Mouse (Mus musculus) liver, embryonic 15.5 days (tissue): ENCODE data around the gene Nckap5. TPM values are rescaled to one million over a fixed set of nuclear protein-coding genes. Genes with fewer than 3 reads are reported as not detected.

Source experiments
- ATAC-seq: fragments of 200-750 bp; cut with Nextera tagmentation; 2 replicates; pipeline ENCODE4 v1.8.0; 2017; ENCODE audit warnings: moderate number of reproducible peaks, mild to moderate bottlenecking, moderate library complexity; ENCODE audit not compliant: insufficient read depth
- H3K27ac ChIP-seq: fragments of 300-500 bp; sonication (generic); replicated peaks from 2 replicates; pipeline ENCODE4 v1.5.1; 2015; ENCODE audit warnings: mild to moderate bottlenecking, inconsistent platforms
- H3K27me3 ChIP-seq: fragments of 300-500 bp; sonication (generic); 2 replicates; pipeline ENCODE4 v1.6.1; 2015; ENCODE audit warnings: mild to moderate bottlenecking, inconsistent platforms
- H3K36me3 ChIP-seq: fragments of 300-500 bp; sonication (generic); replicated peaks from 2 replicates; pipeline ENCODE4 v1.6.1; 2015; ENCODE audit warnings: moderate library complexity, mild to moderate bottlenecking, inconsistent platforms
- H3K4me1 ChIP-seq: fragments of 300-500 bp; sonication (generic); replicated peaks from 2 replicates; pipeline ENCODE4 v1.6.1; 2015; ENCODE audit warnings: inconsistent platforms
- H3K4me2 ChIP-seq: fragments of 300-500 bp; sonication (generic); 2 replicates; pipeline ENCODE4 v1.6.1; 2015; ENCODE audit warnings: moderate library complexity, mild to moderate bottlenecking, inconsistent platforms
- H3K4me3 ChIP-seq: fragments of 300-500 bp; sonication (generic); replicated peaks from 2 replicates; pipeline ENCODE4 v1.5.1; 2015; ENCODE audit warnings: mild to moderate bottlenecking, inconsistent platforms
- H3K9ac ChIP-seq: fragments of 300-500 bp; sonication (generic); 2 replicates; pipeline ENCODE4 v1.6.1; 2015; ENCODE audit warnings: moderate library complexity, mild to moderate bottlenecking, inconsistent platforms
- H3K9me3 ChIP-seq: fragments of 300-500 bp; sonication (generic); replicated peaks from 2 replicates; pipeline ENCODE4 v1.6.1; 2016; ENCODE audit warnings: inconsistent platforms
- WGBS: fragments of 180-500 bp; shearing (Covaris S2); methylation state at CpG from one replicate; pipeline ENCODE4 v1.1.7; 2015; ENCODE audit warnings: mixed read lengths; ENCODE audit not compliant: insufficient replicate concordance; 5-methylcytosine and 5-hydroxymethylcytosine counted together
- polyA plus RNA-seq: library from polyadenylated mRNA; unstranded; fragments of >200 nt; fragmentation: Nextera tagmentation; extraction: Ambion mirVana; gene quantifications from 2 replicates; pipeline ENCODE4 v1.2.1, GENCODE M21; 2015

The Nckap5 gene
- polyA plus RNA-seq, 1 experiment from 2014 or later, result 0.99 TPM

DNA sequence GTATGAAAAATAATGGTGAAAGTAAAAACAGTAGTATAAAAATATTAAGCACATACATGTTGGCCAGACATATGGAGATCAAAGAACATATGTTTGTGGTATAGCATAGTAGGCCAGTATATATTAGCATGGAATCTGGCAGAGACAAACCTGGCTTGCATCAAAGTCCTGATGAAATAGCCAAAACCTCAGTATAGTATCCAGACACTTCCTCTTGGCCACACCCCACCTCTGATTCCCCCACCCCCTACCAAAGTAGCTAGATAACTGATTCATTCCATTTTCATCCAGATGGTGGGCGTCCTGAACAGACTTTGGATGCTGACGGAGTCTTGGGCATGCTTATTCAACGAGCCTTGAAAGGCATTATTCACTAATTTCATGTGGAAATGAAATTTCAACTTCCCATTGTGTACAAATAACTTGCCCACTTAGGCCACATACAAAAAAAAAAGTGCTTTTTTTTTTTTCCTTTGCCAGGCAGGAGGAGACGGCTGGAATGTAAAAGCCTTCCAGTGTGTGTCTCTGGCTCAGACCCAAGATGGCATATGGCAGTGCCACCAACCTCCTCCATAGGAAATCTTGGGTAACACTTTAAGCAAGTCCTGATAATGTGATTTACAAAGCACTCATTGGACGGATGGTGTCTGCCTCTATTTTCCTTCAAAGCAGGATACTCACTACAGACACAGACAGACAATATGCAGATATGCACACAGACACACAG, 360.6 kb downstream of the Nckap5 start:
- no peaks in the 10 kb centered on the region for H3K9me3 ChIP-seq
- ATAC-seq, result no peak
- no peak overlapping the region for H3K4me2 ChIP-seq
- 48% methylated on average over 5 of the region's 5 CpGs for WGBS
- H3K27me3 ChIP-seq, result no peaks in the 10 kb centered on the region
- H3K36me3 ChIP-seq, result no peaks in the 10 kb centered on the region
- H3K27ac ChIP-seq, result no peak overlapping the region
- no peak overlapping the region for H3K9ac ChIP-seq
- no peaks in the 10 kb centered on the region for H3K4me1 ChIP-seq
- H3K4me3 ChIP-seq, result no peak overlapping the region

DNA sequence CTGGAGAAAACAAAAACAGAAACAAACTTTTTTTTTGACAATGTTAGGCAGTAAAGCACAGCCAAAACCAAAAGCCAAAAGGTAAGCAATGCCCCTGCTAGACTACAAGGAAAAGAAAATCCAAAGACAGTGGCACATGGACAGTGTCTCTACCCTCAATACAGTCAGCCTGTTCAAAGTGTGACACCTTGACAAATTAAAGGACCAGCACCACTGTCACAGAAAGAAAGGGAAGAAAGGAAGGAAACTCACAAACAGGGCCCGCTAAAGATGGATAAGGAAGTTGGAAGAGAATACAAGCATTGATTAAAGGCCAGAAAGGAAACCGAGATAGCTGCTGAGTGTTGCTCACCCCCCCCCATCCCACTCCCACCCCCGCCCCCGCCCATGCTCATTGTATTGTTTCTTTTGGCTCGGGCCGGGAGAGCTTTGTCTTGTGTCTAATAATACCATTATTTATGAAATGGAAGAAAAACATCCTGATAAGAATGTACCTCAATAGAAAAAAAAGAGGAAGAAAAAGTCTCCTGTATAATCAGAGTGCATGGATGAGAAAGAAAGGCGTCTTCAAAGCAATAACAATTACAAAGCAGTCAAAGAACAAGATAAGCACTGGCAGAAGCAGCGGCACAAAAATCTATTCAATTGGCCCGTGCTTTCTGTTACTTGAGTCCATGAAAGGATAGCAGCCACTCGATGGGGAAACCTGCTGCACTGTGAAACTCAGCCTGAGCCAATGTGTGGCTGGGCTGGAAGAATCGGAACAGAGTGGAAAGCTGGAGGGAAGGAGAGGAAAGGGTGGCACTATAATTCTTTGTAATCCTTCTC, 368.9 kb downstream of the Nckap5 start:
- Histone ChIP-seq H3K9ac (no peak overlapping the region), H3K4me2 (no peak overlapping the region), H3K4me1 (no peaks in the 10 kb centered on the region), H3K27ac (no peak overlapping the region), H3K36me3 (no peaks in the 10 kb centered on the region), H3K4me3 (no peak overlapping the region), H3K9me3 (no peaks in the 10 kb centered on the region), H3K27me3 (no peaks in the 10 kb centered on the region)
- WGBS, result 16% methylated on average over 11 of the region's 11 CpGs
- no peak for ATAC-seq

GRCm38 (mm10) chr1:126457739-126458138, 372.9 kb downstream of the Nckap5 start:
- H3K4me1 ChIP-seq, result no peaks in the 10 kb centered on the region
- no peak for ATAC-seq
- H3K27me3 ChIP-seq, result no peaks in the 10 kb centered on the region
- no peak overlapping the region for H3K27ac ChIP-seq
- no peaks in the 10 kb centered on the region for H3K9me3 ChIP-seq
- no peak overlapping the region for H3K4me2 ChIP-seq
- H3K36me3 ChIP-seq, result no peaks in the 10 kb centered on the region
- no peak overlapping the region for H3K4me3 ChIP-seq
- WGBS, result 62% methylated on average over 1 of the region's 1 CpGs
- H3K9ac ChIP-seq, result no peak overlapping the region

- Histone ChIP-seq H3K9me3 (no peaks in the 10 kb centered on the region), H3K27me3 (no peaks in the 10 kb centered on the region), H3K36me3 (no peaks in the 10 kb centered on the region), H3K4me1 (no peaks in the 10 kb centered on the region), H3K4me3 (no peak overlapping the region), H3K27ac (no peak overlapping the region), H3K9ac (no peak overlapping the region), H3K4me2 (no peak overlapping the region)
- WGBS, result 40% methylated on average over 9 of the region's 9 CpGs
- no peak for ATAC-seq
Observed at GRCm38 (mm10) chr1:126454504-126455173, 376.0 kb downstream of the Nckap5 start.

- no peak for ATAC-seq
- Histone ChIP-seq H3K36me3 (no peaks in the 10 kb centered on the region), H3K4me1 (no peaks in the 10 kb centered on the region), H3K4me3 (no peak overlapping the region), H3K27me3 (no peaks in the 10 kb centered on the region), H3K4me2 (no peak overlapping the region), H3K27ac (no peak overlapping the region), H3K9me3 (no peaks in the 10 kb centered on the region), H3K9ac (no peak overlapping the region)
- 66% methylated on average over 9 of the region's 9 CpGs for WGBS
Observed at GRCm38 (mm10) chr1:126451472-126451871, 379.1 kb downstream of the Nckap5 start.

DNA sequence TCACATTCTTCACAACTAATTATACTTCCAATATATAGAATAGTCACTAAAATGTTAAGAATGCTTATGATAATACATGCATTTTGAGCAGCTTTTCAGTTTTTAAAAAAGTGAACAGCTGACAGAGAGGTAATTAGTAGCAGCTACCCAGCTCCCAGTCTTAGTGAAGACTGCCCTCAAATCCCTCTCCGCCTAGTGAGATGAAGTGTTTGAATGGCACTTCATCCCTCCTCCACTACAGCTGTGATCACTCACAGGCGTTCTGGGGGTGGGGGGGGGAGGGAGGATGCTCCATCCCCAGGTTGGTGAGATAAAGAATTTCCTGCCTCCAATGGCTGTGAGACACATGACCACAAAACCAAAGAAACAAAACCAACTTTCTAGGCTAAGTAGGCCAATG, 381.2 kb downstream of the Nckap5 start:
- Histone ChIP-seq H3K27me3 (no peaks in the 10 kb centered on the region), H3K4me2 (no peak overlapping the region), H3K4me1 (no peaks in the 10 kb centered on the region), H3K27ac (no peak overlapping the region), H3K9me3 (no peaks in the 10 kb centered on the region), H3K36me3 (no peaks in the 10 kb centered on the region), H3K4me3 (no peak overlapping the region), H3K9ac (no peak overlapping the region)
- 25% methylated on average over 2 of the region's 2 CpGs for WGBS
- ATAC-seq, result no peak

- no peak overlapping the region for H3K9ac ChIP-seq
- no peak for ATAC-seq
- 29% methylated on average over 2 of the region's 2 CpGs for WGBS
Observed at GRCm38 (mm10) chr1:126443890-126444289, 386.7 kb downstream of the Nckap5 start.

GRCm38 (mm10) chr1:126442723-126443122, 387.9 kb downstream of the Nckap5 start:
- no peak for ATAC-seq
- Histone ChIP-seq H3K4me2 (no peak overlapping the region), H3K4me1 (no peaks in the 10 kb centered on the region), H3K9me3 (no peaks in the 10 kb centered on the region), H3K27ac (no peak overlapping the region), H3K27me3 (no peaks in the 10 kb centered on the region), H3K36me3 (no peaks in the 10 kb centered on the region), H3K4me3 (no peak overlapping the region), H3K9ac (no peak overlapping the region)
- 36% methylated on average over 1 of the region's 1 CpGs for WGBS

More at GRCm38 (mm10) chr1:126443890-126444289, 386.7 kb downstream of the Nckap5 start:
- no peak overlapping the region for H3K27ac ChIP-seq
- no peaks in the 10 kb centered on the region for H3K4me1 ChIP-seq
- no peaks in the 10 kb centered on the region for H3K27me3 ChIP-seq
- H3K4me3 ChIP-seq, result no peak overlapping the region
- H3K9me3 ChIP-seq, result no peaks in the 10 kb centered on the region
- H3K36me3 ChIP-seq, result no peaks in the 10 kb centered on the region
- H3K4me2 ChIP-seq, result no peak overlapping the region

DNA sequence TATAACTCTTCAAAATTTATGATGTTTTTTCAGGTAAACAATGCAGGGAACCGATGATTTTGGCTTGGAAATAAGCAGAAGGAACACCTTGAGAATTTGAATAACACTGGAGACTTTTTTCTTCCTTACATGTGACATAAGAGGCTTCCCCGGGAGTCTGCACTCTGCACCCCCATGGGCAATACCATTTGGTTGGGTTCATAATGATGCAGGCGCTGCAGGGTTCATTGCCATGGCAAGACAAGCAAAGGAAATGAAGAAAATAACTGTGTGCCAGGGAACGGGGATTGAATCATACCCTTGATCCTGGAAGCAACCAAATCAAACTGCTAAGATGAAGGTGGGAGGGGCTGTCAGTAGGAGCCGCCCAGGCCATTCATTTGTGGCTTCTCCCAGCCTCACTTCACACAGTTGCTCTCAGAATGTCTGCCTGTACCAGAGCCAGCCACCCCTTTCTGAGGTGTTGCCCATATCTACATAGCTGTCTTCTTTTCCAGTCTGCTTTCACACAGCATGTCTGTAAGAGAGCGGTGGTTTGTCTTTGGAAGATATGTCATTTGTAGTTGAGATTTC, 392.5 kb downstream of the Nckap5 start:
- no peak overlapping the region for H3K4me2 ChIP-seq
- H3K9me3 ChIP-seq, result no peaks in the 10 kb centered on the region
- H3K4me3 ChIP-seq, result no peak overlapping the region
- H3K27ac ChIP-seq, result no peak overlapping the region
- H3K36me3 ChIP-seq, result no peaks in the 10 kb centered on the region
- no peak for ATAC-seq
- WGBS, result 62% methylated on average over 6 of the region's 6 CpGs
- no peak overlapping the region for H3K9ac ChIP-seq
- H3K27me3 ChIP-seq, result no peaks in the 10 kb centered on the region
- H3K4me1 ChIP-seq, result no peaks in the 10 kb centered on the region

DNA sequence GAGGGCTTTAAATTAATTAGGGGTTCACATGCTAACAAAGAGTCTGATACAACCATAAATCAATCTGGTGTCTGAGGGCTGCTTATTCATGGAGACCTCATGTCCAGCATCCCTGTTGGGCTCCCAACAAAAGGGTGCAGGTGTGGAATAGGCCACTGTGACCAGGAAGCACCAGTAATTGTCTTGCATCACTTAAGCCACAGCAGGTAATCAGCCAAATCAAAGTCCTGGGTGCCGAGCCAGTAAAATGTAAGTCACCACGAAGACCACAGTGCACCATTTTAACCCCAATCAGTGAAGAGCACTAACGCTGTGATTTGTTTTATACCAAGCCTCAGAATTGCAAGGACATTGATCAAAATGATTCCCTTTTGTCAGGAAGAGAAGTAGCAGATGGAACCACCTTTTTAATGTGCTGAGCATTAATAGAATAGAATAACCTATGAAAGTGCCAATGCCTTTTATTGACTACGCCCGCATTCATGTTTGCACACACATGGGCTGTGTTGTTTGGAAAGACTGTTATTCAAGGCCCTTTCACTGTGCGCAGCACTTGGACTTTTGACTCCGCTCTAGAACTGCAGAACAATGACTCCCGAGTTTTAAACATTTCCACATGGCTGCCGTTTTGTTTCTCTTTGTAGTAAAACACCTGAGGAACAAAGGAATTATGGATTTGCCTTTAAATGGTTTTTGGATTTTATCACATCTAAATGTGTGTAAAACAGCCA, 393.5 kb downstream of the Nckap5 start:
- no peaks in the 10 kb centered on the region for H3K9me3 ChIP-seq
- H3K4me3 ChIP-seq, result no peak overlapping the region
- H3K36me3 ChIP-seq, result no peaks in the 10 kb centered on the region
- H3K27me3 ChIP-seq, result no peaks in the 10 kb centered on the region
- no peaks in the 10 kb centered on the region for H3K4me1 ChIP-seq
- H3K27ac ChIP-seq, result no peak overlapping the region
- no peak overlapping the region for H3K4me2 ChIP-seq
- H3K9ac ChIP-seq, result no peak overlapping the region
- no peak for ATAC-seq
- 60% methylated on average over 9 of the region's 9 CpGs for WGBS
